Mouse (Mus musculus) megakaryocyte, embryonic 14.5 days (primary cell): ENCODE measurements around the gene Lamtor1.

Source experiments
- FLI1 ChIP-seq: IDR thresholded peaks from 2 replicates; pipeline ENCODE4 v1.6.1; 2012; ENCODE audit warnings: low read length, inconsistent platforms, mixed read lengths
- GATA1 ChIP-seq: IDR thresholded peaks from 3 replicates; pipeline ENCODE4 v1.6.1; 2012; ENCODE audit warnings: mixed read lengths, low read length, inconsistent platforms, borderline replicate concordance

GRCm38 (mm10) chr7:101863415-101863814 is 42.3 kb upstream of the Lamtor1 start, which contains the start of gene Anapc15:
- TF ChIP-seq GATA1 (no peak), FLI1 (no peak)
